Mouse (Mus musculus) E14TG2a.4 (cell line): Measurements from ENCODE around the gene Irf2.

Experiments used
- CTCF ChIP-seq: conservative IDR thresholded peaks from 2 replicates; pipeline ENCODE4 v1.5.1; 2014; ENCODE audit warnings: low read length
- NANOG ChIP-seq: IDR thresholded peaks from 2 replicates; pipeline ENCODE4 v1.6.1; 2014; ENCODE audit warnings: borderline replicate concordance, low read length, mixed read lengths

- TF ChIP-seq CTCF (no peak), NANOG (no peak)
These were observed 5.9 kb downstream of the Irf2 start for GRCm38 (mm10) chr8:46745464-46745863.
